Mouse (Mus musculus): ENCODE results near the gene Mpg.

Mpg gene

GRCm38 (mm10) chr11:32201922-32202685 lies 24.2 kb upstream of the Mpg start:
- no peak for DNase-seq (ENCODE audit: low spot score)

- DNase-seq (ENCODE audit: low spot score), result peak; percentile 93
These were observed 21.0 kb upstream of the Mpg start, which contains the start of gene Snrnp25 for GRCm38 (mm10) chr11:32205058-32205873. Gene Snrnp25 (plus strand): TSS chr11:32205415.

- no peak for DNase-seq (ENCODE audit: low spot score)
These were observed 15.7 kb upstream of the Mpg start for GRCm38 (mm10) chr11:32210623-32211022.

GRCm38 (mm10) chr11:32215372-32216162 lies 10.7 kb upstream of the Mpg start:
- no peak for DNase-seq (ENCODE audit: low spot score)

- DNase-seq (ENCODE audit: low spot score), result peak; percentile 63
These were observed 9.5 kb upstream of the Mpg start for GRCm38 (mm10) chr11:32216851-32217250.

- DNase-seq (ENCODE audit: low spot score), result no peak
These were observed 7.7 kb upstream of the Mpg start for GRCm38 (mm10) chr11:32218501-32219050.

GRCm38 (mm10) chr11:32219287-32219686 lies 7.0 kb upstream of the Mpg start:
- no peak for DNase-seq (ENCODE audit: low spot score)

GRCm38 (mm10) chr11:32220607-32221224 lies 5.6 kb upstream of the Mpg start:
- DNase-seq (ENCODE audit: low spot score), result no peak

GRCm38 (mm10) chr11:32221225-32221950 lies 4.9 kb upstream of the Mpg start:
- DNase-seq (ENCODE audit: low spot score), result peak; percentile 59

- DNase-seq (ENCODE audit: low spot score), result peak; percentile 75
These were observed 4.3 kb upstream of the Mpg start, which contains the start of gene Rhbdf1 for GRCm38 (mm10) chr11:32221951-32222409. Gene Rhbdf1 (minus strand): TSS chr11:32222300.

- DNase-seq (ENCODE audit: low spot score), result no peak
These were observed 3.6 kb upstream of the Mpg start for GRCm38 (mm10) chr11:32222570-32223194.

- DNase-seq (ENCODE audit: low spot score), result no peak
These were observed 2.9 kb upstream of the Mpg start for GRCm38 (mm10) chr11:32223297-32223967.

GRCm38 (mm10) chr11:32224468-32225139 lies 1.7 kb upstream of the Mpg start:
- DNase-seq (ENCODE audit: low spot score), result peak; percentile 74

- DNase-seq (ENCODE audit: low spot score), result no peak
These were observed 842 bp upstream of the Mpg start for GRCm38 (mm10) chr11:32225222-32226104.

- no peak for DNase-seq (ENCODE audit: low spot score)
These were observed 736 bp downstream of the Mpg start for GRCm38 (mm10) chr11:32227041-32227440.

GRCm38 (mm10) chr11:32227555-32227954 lies 1.2 kb downstream of the Mpg start:
- DNase-seq (ENCODE audit: low spot score), result no peak

GRCm38 (mm10) chr11:32228292-32228845 lies 2.1 kb downstream of the Mpg start:
- DNase-seq (ENCODE audit: low spot score), result no peak

GRCm38 (mm10) chr11:32230220-32230619 lies 3.9 kb downstream of the Mpg start:
- DNase-seq (ENCODE audit: low spot score), result no peak
